Mouse (Mus musculus) myocyte (in vitro differentiated cells): Measurements from ENCODE around the gene Slc24a2.

ENCODE experiments used
- CEBPB ChIP-seq: IDR thresholded peaks from 2 replicates; pipeline ENCODE4 v1.6.1; 2011; ENCODE audit warnings: mild to moderate bottlenecking, moderate library complexity; ENCODE audit not compliant: poor library complexity, insufficient read depth, severe bottlenecking
- E2F4 ChIP-seq: IDR thresholded peaks from one replicate; pipeline ENCODE4 v1.6.1; 2011; ENCODE audit warnings: mild to moderate bottlenecking, control low read depth, moderate library complexity; ENCODE audit not compliant: insufficient read depth
- MAX ChIP-seq: IDR thresholded peaks from one replicate; pipeline ENCODE4 v1.6.1; 2011; ENCODE audit warnings: low read depth, mild to moderate bottlenecking, control low read depth
- MYOD1 ChIP-seq, 3 experiments: IDR thresholded peaks; one replicate each; pipeline ENCODE4 v1.6.1; 2011; ENCODE audit warnings: control low read depth in 2 of 3, low read depth in 2 of 3, mild to moderate bottlenecking in 2 of 3, moderate library complexity in 1 of 3; ENCODE audit not compliant: insufficient read length in 2 of 3, control insufficient read depth in 1 of 3
- MYOG ChIP-seq, 3 experiments: IDR thresholded peaks; one replicate each; pipeline ENCODE4 v1.6.1; 2011; ENCODE audit warnings: control low read depth in 2 of 3, low read depth in 2 of 3, mild to moderate bottlenecking in 2 of 3; ENCODE audit not compliant: insufficient read length in 2 of 3, control insufficient read depth in 1 of 3, insufficient read depth in 1 of 3
- POLR2A ChIP-seq: IDR thresholded peaks from one replicate; pipeline ENCODE4 v1.6.1; 2011; ENCODE audit warnings: low read depth, mild to moderate bottlenecking, control low read depth, moderate library complexity; ENCODE audit not compliant: insufficient read length
- REST ChIP-seq: IDR thresholded peaks from one replicate; pipeline ENCODE4 v1.6.1; 2011; ENCODE audit warnings: mild to moderate bottlenecking, control low read depth, moderate library complexity; ENCODE audit not compliant: insufficient read depth, insufficient read length
- SRF ChIP-seq: IDR thresholded peaks from one replicate; pipeline ENCODE4 v1.6.1; 2011; ENCODE audit warnings: low read depth; ENCODE audit not compliant: control insufficient read depth, insufficient read length
- TCF12 ChIP-seq: IDR thresholded peaks from one replicate; pipeline ENCODE4 v1.6.1; 2011; ENCODE audit warnings: mild to moderate bottlenecking, control low read depth; ENCODE audit not compliant: poor library complexity, insufficient read depth, severe bottlenecking
- TCF3 ChIP-seq: IDR thresholded peaks from one replicate; pipeline ENCODE4 v1.6.1; 2011; ENCODE audit warnings: low read depth, control low read depth; ENCODE audit not compliant: insufficient read length
- USF1 ChIP-seq: IDR thresholded peaks from one replicate; pipeline ENCODE4 v1.6.1; 2011; ENCODE audit warnings: low read depth, mild to moderate bottlenecking, control low read depth, moderate library complexity

DNA sequence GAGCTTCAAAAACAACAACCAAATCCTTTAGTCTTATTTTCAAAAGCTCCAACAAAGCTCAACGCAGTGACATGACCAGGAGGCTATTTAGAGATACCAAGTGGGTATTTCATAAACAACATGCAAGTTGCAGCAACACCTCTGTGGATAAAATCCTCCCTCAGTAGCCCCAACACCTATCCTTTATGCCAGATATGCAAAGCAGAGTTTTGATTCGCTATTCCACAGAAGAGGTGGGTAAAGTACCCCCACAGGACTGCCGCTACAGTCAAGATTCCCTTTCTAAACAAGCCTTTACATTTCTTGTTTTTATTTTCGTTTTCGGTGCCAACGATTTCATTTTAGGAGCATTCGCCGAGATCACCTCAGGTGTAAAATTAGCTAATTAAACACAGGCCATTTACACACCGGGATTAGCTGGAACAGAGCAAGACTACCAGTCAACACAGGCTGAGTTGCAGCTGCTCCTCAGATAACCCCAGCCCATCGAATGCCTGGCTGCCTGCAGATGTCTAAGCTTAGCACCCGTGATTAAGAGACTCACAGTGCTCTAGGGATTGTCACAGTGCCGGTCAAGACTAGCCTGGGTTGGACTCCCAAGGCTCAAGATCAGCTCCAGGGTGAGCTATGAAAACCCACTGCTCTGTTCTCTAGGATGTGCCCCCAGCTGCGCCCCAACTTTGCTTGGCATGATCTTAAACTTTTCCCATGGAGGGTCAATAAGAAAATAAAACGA is 885 bp downstream of the Slc24a2 start:
- TF ChIP-seq E2F4 (no peak), SRF (no peak), TCF3 (no peak), MYOD1 (IDR thresholded peaks at IDR 0.05; ENCODE audit: control insufficient read depth in 1 of 3, insufficient read length in 2 of 3, low read depth in 2 of 3) (no peak), CEBPB (no peak), POLR2A (no peak), REST (no peak), USF1 (no peak), MAX (no peak), TCF12 (no peak), MYOG (IDR thresholded peaks at IDR 0.05; ENCODE audit: control insufficient read depth in 1 of 3, insufficient read depth in 1 of 3, insufficient read length in 2 of 3, low read depth in 2 of 3) (no peak)
